Mouse (Mus musculus) left cerebral cortex, postnatal 14 days (tissue): ENCODE results near the gene Vmn1r40. TPM values are rescaled to one million over a fixed set of nuclear protein-coding genes. Genes with fewer than 3 reads are reported as not detected.

Source experiments
- DNase-seq, 2 experiments: peaks; one replicate each; pipeline ENCODE4 v3.0.0; 2021 to 2022; ENCODE audit warnings: low spot score in 2 of 2, mixed read lengths in 1 of 2
- intact Hi-C: fragments of 180-260 bp; cut with DNase I; formaldehyde crosslinking; loops from one replicate; pipeline ENCODE4 v1.15.1; 2025
- total RNA-seq, 2 experiments: library from RNA; stranded (reverse); gene quantifications; 2 replicates each; pipeline ENCODE4 v1.2.3; 2021

The Vmn1r40 gene
- total RNA-seq, 2 experiments from 2014 or later: not detected

DNA sequence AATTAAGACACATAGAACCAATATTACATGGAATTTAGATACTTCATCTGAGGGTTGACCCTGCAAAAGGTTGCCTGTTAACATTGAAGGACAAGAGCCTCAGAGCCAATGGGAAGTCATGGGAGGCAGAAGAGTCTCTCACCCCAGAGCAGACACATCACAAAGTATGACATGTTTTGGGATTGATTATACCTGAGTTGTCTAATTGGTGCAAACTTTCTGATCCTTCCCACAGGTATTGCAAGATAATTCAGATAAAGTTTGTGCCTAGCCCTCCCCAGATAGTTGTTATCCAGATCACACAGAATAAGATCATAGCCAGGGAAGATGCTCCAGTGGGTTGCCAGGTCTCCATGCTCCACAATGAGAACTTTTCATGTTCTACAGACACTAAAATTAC, 33.1 kb downstream of the Vmn1r40 start, which contains the start of gene Vmn1r41:
Vmn1r41 (plus strand) TSS at position 301 of the 400 bp plus-strand sequence.
- no peak for DNase-seq
- intact Hi-C loops: no loop called here

- DNase-seq: no peak
- intact Hi-C loops: no loop called here
These were observed 35.5 kb downstream of the Vmn1r40 start for GRCm38 (mm10) chr6:89742811-89743210.

Other genes with a start within 250 kb of the Vmn1r40 start
- 10 to 100 TPM; 86.4 to 86.6 TPM for gene Chchd6, start 111.9 kb upstream of the Vmn1r40 start, total RNA-seq
- gene Txnrd3, start 63.6 kb upstream of the Vmn1r40 start, total RNA-seq: 1 to 10 TPM; 4.8 to 5.2 TPM
- not detected for gene Vmn1r41, start 33.2 kb downstream of the Vmn1r40 start, total RNA-seq
- gene Vmn1r42, start 168.9 kb downstream of the Vmn1r40 start, total RNA-seq: not detected
- gene Vmn1r43, start 168.9 kb downstream of the Vmn1r40 start, total RNA-seq: not detected
- gene Vmn1r44, start 176.1 kb downstream of the Vmn1r40 start, total RNA-seq: not detected
- gene Vmn1r45, start 233.1 kb downstream of the Vmn1r40 start, total RNA-seq: not detected